Comparison of ENCODE assay signal across 8 mouse cellular contexts in the genomic region with DNA sequence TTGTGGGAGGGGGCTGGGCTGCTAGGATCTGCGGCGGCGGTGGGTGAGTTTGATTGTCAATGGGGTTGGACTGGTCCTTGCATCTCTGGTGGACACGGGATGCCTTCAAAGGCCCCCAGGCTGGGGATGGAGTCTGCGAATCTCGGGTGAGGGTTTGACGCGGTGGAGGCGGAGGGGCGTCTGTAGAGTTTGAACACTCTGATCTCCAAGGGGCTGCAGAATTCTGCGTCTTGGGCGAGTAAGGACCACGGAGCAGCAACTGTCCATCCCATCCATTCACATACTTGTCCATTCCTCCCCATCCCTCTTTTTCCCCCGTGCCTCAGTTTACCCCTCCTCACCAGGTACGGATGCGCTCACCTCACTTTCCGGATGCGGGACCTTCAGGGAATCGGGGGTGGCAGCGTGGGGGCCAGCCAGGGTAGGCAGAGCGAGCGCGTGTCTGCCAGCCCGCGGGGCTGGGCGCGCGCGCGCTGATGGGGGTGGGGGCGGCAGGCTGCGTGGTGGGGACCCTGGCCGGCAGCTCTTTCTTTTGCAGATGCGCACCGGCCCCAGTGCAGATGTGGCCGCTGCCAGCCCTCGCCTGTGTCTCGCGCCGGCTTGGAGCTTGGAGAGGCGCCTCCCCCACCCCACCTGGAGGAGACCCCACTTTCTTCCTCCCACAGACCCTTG. TPM values are rescaled to one million over a fixed set of nuclear protein-coding genes. Genes with fewer than 3 reads are reported as not detected.
A peak's percentile ranks its signal among the peaks of the same experiment; 100 is the strongest.
DNase-seq lines count a peak whose midpoint lies in the region; ATAC-seq and TF ChIP-seq lines count a peak whose summit lies in the region.

A gene (minus strand): TSS at position 452 of the 672 bp plus-strand sequence.

- peak within 1 kb of the TSS; percentile 92 for H3K4me2 ChIP-seq in forebrain, embryonic 13.5 days
- peak within 1 kb of the TSS; percentile 85 for H3K4me2 ChIP-seq in neural tube, embryonic 13.5 days

- H3K27me3 ChIP-seq in forebrain, embryonic 13.5 days: peaks cover 45% of the 10 kb centered on the region
- peaks cover 35% of the 10 kb centered on the region for H3K27me3 ChIP-seq in neural tube, embryonic 13.5 days
- H3K27me3 ChIP-seq in thymus, adult 2 months (ENCODE audit: control insufficient read depth, insufficient read depth, low read length): peaks cover 21% of the 10 kb centered on the region; the same call in 1 of the 2 replicates

- peaks cover 4% of the 10 kb centered on the region; the same call in 1 of the 2 replicates for H3K9me3 ChIP-seq in forebrain, embryonic 13.5 days (replicated peaks)
- no peaks in the 10 kb centered on the region for H3K9me3 ChIP-seq in neural tube, embryonic 13.5 days

- H3K36me3 ChIP-seq in forebrain, embryonic 13.5 days (ENCODE audit: poor library complexity, severe bottlenecking): no peaks in the 10 kb centered on the region
- no peaks in the 10 kb centered on the region for H3K36me3 ChIP-seq in neural tube, embryonic 13.5 days
- no peaks in the 10 kb centered on the region for H3K36me3 ChIP-seq in thymus, adult 2 months (ENCODE audit: control insufficient read depth, insufficient read depth, low read length)

- H3K9ac ChIP-seq in forebrain, embryonic 13.5 days: peak within 1 kb of the TSS; percentile 71
- peak within 1 kb of the TSS; percentile 78 for H3K9ac ChIP-seq in neural tube, embryonic 13.5 days

- no peak for DNase-seq in layer of hippocampus, adult 18-20 months (ENCODE audit: low spot score in 2 of 2)
- DNase-seq in layer of hippocampus, adult 11-12 months (ENCODE audit: low spot score): no peak
- DNase-seq in layer of hippocampus, postnatal 36 days: no peak
- DNase-seq in thymus, adult 2 months: no peak
- DNase-seq in adrenal gland, postnatal 25 days: no peak
- DNase-seq in thymus, postnatal 25 days: no peak

- ATAC-seq in forebrain, embryonic 13.5 days: peak; percentile 55
- ATAC-seq in neural tube, embryonic 13.5 days (ENCODE audit: low read depth): peak; percentile 79

- TF ChIP-seq POLR2A in thymus, adult 2 months (IDR thresholded peaks at IDR 0.05; ENCODE audit: control insufficient read depth, extremely low read depth, insufficient read depth, low read length, poor library complexity): no peak

- H3K27ac ChIP-seq in forebrain, embryonic 13.5 days: peak within 1 kb of the TSS; percentile 63
- H3K27ac ChIP-seq in neural tube, embryonic 13.5 days (replicated peaks): peak within 1 kb of the TSS; percentile 86
- no peak within 1 kb of the TSS for H3K27ac ChIP-seq in thymus, adult 2 months (ENCODE audit: control insufficient read depth, insufficient read depth, low read length)

- peak within 1 kb of the TSS; percentile 57 for H3K4me3 ChIP-seq in forebrain, embryonic 13.5 days
- H3K4me3 ChIP-seq in neural tube, embryonic 13.5 days: peak within 1 kb of the TSS; percentile 63
- H3K4me3 ChIP-seq in thymus, adult 2 months (ENCODE audit: control insufficient read depth, insufficient read depth, low read length): no peak within 1 kb of the TSS

- under 1% methylated on average over 40 of the region's 41 CpGs for WGBS in forebrain, embryonic 13.5 days
- under 1% methylated on average over 41 of the region's 41 CpGs for WGBS in neural tube, embryonic 13.5 days
- WGBS in thymus, adult 2 months: 14% methylated on average over 41 of the region's 41 CpGs

- no peak for TF ChIP-seq CTCF in thymus, adult 2 months (IDR thresholded peaks at IDR 0.05; ENCODE audit: borderline replicate concordance, control insufficient read depth, extremely low read depth, insufficient read depth, low read length, poor library complexity)

- peaks cover 32% of the 10 kb centered on the region for H3K4me1 ChIP-seq in forebrain, embryonic 13.5 days
- peaks cover 34% of the 10 kb centered on the region for H3K4me1 ChIP-seq in neural tube, embryonic 13.5 days (replicated peaks)
- H3K4me1 ChIP-seq in thymus, adult 2 months (replicated peaks; ENCODE audit: control insufficient read depth, insufficient read depth, low read length): peaks cover 7% of the 10 kb centered on the region; the same call in 1 of the 2 replicates

RNA-seq across cellular contexts. Expression of the gene that starts here (rescaled TPM):
- total RNA-seq in layer of hippocampus, adult 18-20 months (2021): 100 to 1,000 TPM; 150 to 162 TPM
- polyA plus RNA-seq in forebrain, embryonic 13.5 days (2015; fragmentation: Nextera tagmentation; extraction: Ambion mirVana): 5.6 and 7.1 TPM in 2 replicates
- 100 to 1,000 TPM; 176 to 202 TPM for total RNA-seq in layer of hippocampus, postnatal 36 days (2021)
- polyA plus RNA-seq in neural tube, embryonic 13.5 days (2015; fragmentation: Nextera tagmentation; extraction: Ambion mirVana): 8.7 and 9.7 TPM in 2 replicates
- polyA plus RNA-seq in thymus, adult 2 months (2012; rRNA removed): 0.48 and 0.74 TPM in 2 replicates
- total RNA-seq in adrenal gland, postnatal 25 days (2021): 2.0 and 2.2 TPM in 2 replicates

Comparison
In these comparisons a context has a peak if more than half of its experiments do, and no peak if none do; other contexts are left out.
1. RNA of the gene that starts here (total RNA-seq): 176 to 202 TPM in layer of hippocampus, postnatal 36 days and 150 to 162 TPM in layer of hippocampus, adult 18-20 months; 2.0 to 2.2 TPM in adrenal gland, postnatal 25 days; every median in the first group is over 10 times any median in the second.